Mouse (Mus musculus) embryonic fibroblast, embryonic 13.5 days (primary cell): ENCODE data around the gene Myo15.
A peak's percentile ranks its signal among the peaks of the same experiment; 100 is the strongest.

Source experiments
- CTCF ChIP-seq: IDR thresholded peaks from 2 replicates; pipeline ENCODE4 v1.5.1; 2011; ENCODE audit warnings: mild to moderate bottlenecking, control low read depth, low read length, moderate library complexity, borderline replicate concordance; ENCODE audit not compliant: insufficient read depth
- POLR2A ChIP-seq: IDR thresholded peaks from 2 replicates; pipeline ENCODE4 v1.6.1; 2011; ENCODE audit warnings: low read depth, mild to moderate bottlenecking, control low read depth, low read length, moderate library complexity

GRCm38 (mm10) chr11:60559342-60559741, 90.2 kb downstream of the Myo15 start:
- TF ChIP-seq POLR2A (no peak), CTCF (peak; percentile 72)
